Mouse (Mus musculus) cerebellum, adult 2 months (tissue): Measurements from ENCODE around the gene Art4. TPM values are rescaled to one million over a fixed set of nuclear protein-coding genes. Genes with fewer than 3 reads are reported as not detected.

Experiments
- DNase-seq, 2 experiments: peaks; one replicate each; pipeline ENCODE4 v3.0.0; 2021
- H3K27ac ChIP-seq: fragments of 200-500 bp; 2 replicates; pipeline ENCODE4 v1.5.1; 2012; ENCODE audit warnings: low read length, control low read depth, inconsistent platforms; ENCODE audit not compliant: insufficient read depth
- H3K27me3 ChIP-seq: fragments of 200-500 bp; 2 replicates; pipeline ENCODE4 v1.6.1; 2012; ENCODE audit warnings: inconsistent platforms, mild to moderate bottlenecking, low read length, moderate library complexity; ENCODE audit not compliant: control insufficient read depth, insufficient read depth
- H3K4me1 ChIP-seq: fragments of 200-500 bp; 2 replicates; pipeline ENCODE4 v1.6.1; 2011; ENCODE audit warnings: low read length; ENCODE audit not compliant: control insufficient read depth, insufficient read depth
- H3K4me3 ChIP-seq: fragments of 200-500 bp; replicated peaks from 2 replicates; pipeline ENCODE3; 2011; ENCODE audit warnings: mild to moderate bottlenecking, low read depth, low read length, control low read depth; ENCODE audit not compliant: insufficient read depth
- CTCF ChIP-seq: fragments of 200-500 bp; IDR thresholded peaks from 2 replicates; pipeline ENCODE4 v1.5.1; 2011; ENCODE audit warnings: low read depth, mild to moderate bottlenecking, control low read depth, low read length, moderate library complexity, borderline replicate concordance; ENCODE audit not compliant: insufficient read depth
- POLR2A ChIP-seq: fragments of 200-500 bp; IDR thresholded peaks from 2 replicates; pipeline ENCODE4 v1.6.1; 2011; ENCODE audit warnings: low read length, control low read depth, borderline replicate concordance; ENCODE audit not compliant: insufficient read depth
- WGBS: fragments of 180-500 bp; shearing (Covaris S2); methylation state at CpG from one replicate; pipeline ENCODE4 v1.1.7; 2018; 5-methylcytosine and 5-hydroxymethylcytosine counted together
- polyA plus RNA-seq: library from polyadenylated mRNA; depleted of rRNA; stranded (reverse); fragments of >200 nt; gene quantifications from 2 replicates; pipeline ENCODE4 v1.2.3, GENCODE M21; 2012

Gene Art4
- polyA plus RNA-seq, 1 experiment = 0.29 TPM

DNA sequence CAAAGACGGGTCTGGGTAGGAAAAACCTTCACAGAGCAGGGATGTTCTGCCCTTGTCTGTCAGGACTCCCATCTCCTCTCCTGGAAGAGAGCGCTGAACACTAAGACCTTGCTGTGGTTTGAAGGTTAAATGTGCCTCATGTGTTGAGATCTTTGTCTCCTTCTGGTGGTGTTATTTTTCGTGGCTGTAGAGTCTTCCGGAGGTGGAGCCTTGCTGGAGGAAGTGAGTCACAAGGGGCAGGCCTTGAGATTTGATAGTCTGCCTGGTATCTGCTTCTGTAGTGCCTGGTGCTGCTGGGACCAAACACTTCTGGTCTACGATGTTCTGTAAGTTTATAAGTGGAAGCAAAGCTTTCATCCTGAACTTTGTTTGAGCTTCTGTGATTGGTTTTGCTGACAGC lies 8.6 kb downstream of the Art4 start:
- 82% methylated on average over 5 of the region's 5 CpGs for WGBS

DNA sequence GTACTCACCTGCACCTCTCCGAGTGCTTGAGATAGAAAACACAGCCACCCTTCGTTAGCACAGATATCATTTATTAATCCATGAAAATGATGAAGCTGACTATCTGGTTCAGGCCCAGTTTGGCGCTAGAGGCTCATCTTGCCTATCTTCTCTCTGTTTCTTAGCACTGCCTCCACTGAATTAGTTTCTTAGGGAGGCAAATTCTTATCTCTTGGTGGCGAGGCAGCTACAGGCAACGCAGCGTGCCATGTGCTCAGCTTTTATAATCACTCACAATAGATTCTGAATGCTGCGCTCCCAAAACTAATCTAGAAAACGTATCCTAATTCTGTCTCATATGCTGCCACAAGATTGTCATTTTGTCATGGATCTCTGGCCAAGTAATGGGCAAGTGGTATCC lies 9.1 kb downstream of the Art4 start:
- Histone ChIP-seq H3K27me3 (no peaks in the 10 kb centered on the region), H3K4me3 (no peak overlapping the region), H3K27ac (no peak overlapping the region), H3K4me1 (no peaks in the 10 kb centered on the region)
- TF ChIP-seq CTCF (no peak), POLR2A (no peak)
- DNase-seq = no peak
- 86% methylated on average over 8 of the region's 8 CpGs for WGBS

More for the DNA sequence above, 8.6 kb downstream of the Art4 start:
- Histone ChIP-seq H3K4me3 (no peak overlapping the region), H3K27me3 (no peaks in the 10 kb centered on the region), H3K27ac (no peak overlapping the region), H3K4me1 (no peaks in the 10 kb centered on the region)
- TF ChIP-seq CTCF (no peak), POLR2A (no peak)
- no peak for DNase-seq

DNA sequence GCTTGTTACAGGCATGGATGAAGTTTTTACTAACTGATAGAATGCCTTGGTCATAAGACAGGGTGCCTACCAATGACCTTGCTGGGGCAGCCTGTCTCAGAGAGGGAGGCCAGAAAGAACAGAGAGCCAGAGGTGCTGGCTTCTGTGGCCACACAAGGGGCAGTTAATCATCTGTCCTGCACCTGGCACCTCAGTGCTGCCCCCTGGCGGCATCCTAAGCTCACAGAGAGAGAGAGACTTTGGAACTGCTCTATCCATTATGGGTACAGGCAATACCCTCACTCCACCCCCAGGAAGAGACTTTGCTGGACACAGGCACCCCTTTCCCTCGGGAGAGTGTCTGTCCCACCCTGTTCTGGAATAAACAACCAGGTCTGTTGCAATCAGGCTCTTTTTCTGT lies 9.7 kb downstream of the Art4 start:
- no peaks in the 10 kb centered on the region for H3K4me1 ChIP-seq
- H3K27me3 ChIP-seq = no peaks in the 10 kb centered on the region
- peak; percentile 20 to 26 for DNase-seq
- no peak overlapping the region for H3K27ac ChIP-seq
- H3K4me3 ChIP-seq = no peak overlapping the region
- TF ChIP-seq CTCF (peak; percentile 34), POLR2A (no peak)
- 27% methylated on average over 2 of the region's 2 CpGs for WGBS

DNA sequence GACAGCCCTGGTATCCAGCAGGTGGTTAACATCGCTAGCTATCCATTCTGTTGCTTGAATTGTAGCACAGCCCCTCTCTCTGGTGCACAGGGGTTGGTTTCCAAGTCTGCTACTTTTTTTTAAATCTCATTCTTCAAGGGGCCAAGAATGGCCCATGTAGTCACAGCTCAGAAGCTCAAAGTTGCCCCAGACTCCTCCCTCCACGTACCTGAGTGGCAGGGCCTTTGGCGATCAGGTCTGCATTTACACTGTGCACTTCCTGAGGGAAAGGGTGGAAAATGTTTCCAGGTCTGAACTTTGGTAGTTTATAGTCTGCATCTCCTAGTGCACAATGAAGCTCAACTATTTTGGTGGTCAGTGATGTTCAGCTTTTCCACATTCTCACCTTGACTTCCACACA lies 10.3 kb downstream of the Art4 start:
- TF ChIP-seq CTCF = no peak
- TF ChIP-seq POLR2A = no peak
- no peak overlapping the region for H3K4me3 ChIP-seq
- H3K4me1 ChIP-seq = no peaks in the 10 kb centered on the region
- no peak for DNase-seq
- no peak overlapping the region for H3K27ac ChIP-seq
- no peaks in the 10 kb centered on the region for H3K27me3 ChIP-seq
- 98% methylated on average over 3 of the region's 3 CpGs for WGBS

DNA sequence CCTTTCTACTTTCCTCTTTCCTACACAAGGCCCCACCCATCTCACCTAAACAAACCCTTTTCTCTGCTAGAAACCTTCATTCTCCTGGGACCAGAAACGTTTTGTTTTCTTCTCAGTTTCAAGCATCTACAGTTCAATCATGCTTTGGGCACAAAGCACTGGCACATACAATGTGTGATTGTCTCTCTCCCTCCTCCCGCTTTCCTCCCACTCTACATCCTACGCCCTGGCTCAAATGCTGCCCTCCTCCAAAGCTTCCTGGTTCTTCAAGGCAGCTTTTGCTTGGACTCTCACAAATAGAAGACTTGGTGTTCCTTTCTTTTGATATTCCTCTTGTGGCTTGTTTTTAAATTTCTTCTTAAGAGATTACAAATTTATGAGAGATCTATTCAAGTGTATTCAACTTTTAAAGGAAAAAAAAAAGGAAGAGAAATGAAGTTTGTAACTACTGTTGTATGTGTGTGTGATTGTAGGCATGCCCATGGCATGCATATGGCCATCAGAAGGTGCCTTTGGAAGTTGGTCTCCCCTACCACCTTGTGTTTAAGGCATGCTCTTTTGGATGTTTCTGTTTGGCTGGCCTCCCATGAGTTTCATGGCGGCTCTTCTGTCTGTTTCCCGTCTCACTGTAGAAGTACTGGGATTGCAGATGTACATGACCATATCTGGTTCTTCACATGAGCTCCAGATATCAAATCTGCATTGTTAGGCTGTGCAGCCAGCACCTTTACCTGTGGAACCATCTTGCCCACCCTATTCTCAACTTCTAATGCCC lies 11.6 kb downstream of the Art4 start:
- Histone ChIP-seq H3K4me1 (no peaks in the 10 kb centered on the region), H3K27me3 (no peaks in the 10 kb centered on the region), H3K4me3 (no peak overlapping the region), H3K27ac (peak overlapping the region; percentile 53; the same call in 1 of the 2 replicates)
- WGBS = 66% methylated on average over 5 of the region's 5 CpGs
- TF ChIP-seq CTCF (no peak), POLR2A (no peak)
- DNase-seq = no peak

DNA sequence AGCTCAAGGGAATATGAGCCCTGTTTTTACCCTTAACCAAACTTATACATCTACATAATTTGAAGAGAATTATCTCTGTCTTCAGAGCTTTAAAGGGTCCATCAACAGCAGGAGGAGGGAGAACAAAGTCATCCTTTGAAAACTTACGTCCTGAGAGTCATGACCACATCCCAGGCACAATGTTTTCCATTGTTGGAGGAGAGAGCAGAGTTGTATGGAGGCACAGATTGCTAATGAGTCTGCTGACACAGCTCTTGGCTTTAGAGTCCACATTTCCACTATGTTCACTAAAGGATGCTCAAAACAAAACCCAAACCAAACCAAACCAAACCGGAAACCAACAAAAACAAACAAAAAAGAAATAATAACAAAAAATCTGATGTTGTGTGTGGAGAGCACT lies 12.6 kb downstream of the Art4 start:
- H3K4me1 ChIP-seq = no peaks in the 10 kb centered on the region
- H3K4me3 ChIP-seq = no peak overlapping the region
- WGBS = 54% methylated on average over 2 of the region's 2 CpGs
- no peak for DNase-seq
- no peaks in the 10 kb centered on the region for H3K27me3 ChIP-seq
- no peak overlapping the region; the same call in 1 of the 2 replicates for H3K27ac ChIP-seq
- TF ChIP-seq POLR2A (no peak), CTCF (no peak)

DNA sequence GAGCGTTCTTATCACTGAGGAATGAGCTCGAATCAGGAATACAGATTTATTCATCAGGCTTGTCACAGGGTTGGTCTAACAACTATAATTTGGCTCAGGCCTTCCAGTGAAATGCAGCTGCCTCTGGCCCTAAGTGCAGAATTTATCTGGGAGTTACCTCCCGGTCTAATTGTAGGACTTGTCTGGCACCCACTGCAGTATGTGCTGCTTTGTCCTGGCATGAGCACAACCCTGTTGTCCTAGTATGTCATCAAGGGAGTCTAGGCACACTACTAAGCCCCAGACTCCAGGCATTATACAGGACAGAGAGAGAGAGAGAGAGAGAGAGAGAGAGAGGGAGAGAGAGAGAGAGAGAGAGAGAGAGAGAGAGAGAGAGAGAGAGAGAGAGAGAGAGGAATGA lies 20.2 kb downstream of the Art4 start:
- Histone ChIP-seq H3K27ac (no peak overlapping the region), H3K4me3 (no peak overlapping the region), H3K4me1 (no peaks in the 10 kb centered on the region), H3K27me3 (no peaks in the 10 kb centered on the region)
- DNase-seq = no peak
- TF ChIP-seq CTCF (no peak), POLR2A (no peak)
- WGBS = 74% methylated on average over 3 of the region's 3 CpGs

DNA sequence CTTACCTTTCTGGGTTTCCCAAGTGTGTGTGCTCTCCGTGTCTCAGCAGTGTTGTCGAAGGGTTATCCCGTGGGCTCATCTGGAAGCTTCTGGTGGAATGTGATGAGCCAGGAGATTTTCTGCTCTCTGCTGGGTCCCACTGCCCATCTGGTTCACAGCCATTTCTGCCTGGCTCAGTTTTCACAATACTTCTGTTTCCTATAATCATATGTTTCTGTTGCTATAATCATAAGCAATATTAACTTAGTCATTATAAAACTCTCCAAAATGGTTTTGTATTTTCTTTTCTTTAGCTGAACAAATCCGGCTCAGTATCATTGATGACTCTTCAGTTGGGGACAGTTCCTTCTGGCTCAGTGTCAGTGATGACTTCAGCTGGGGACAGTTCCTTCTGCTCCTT lies 22.2 kb downstream of the Art4 start, which contains the start of gene Smco3:
TSS of gene Smco3 (minus strand) at position 101 of the 400 bp plus-strand sequence.
- WGBS = 23% methylated on average over 4 of the region's 4 CpGs
- no peaks in the 10 kb centered on the region for H3K4me1 ChIP-seq
- no peaks in the 10 kb centered on the region for H3K27me3 ChIP-seq
- DNase-seq = no peak
- TF ChIP-seq CTCF (no peak), POLR2A (no peak)
- no peak within 1 kb of the TSS for H3K4me3 ChIP-seq
- H3K27ac ChIP-seq = peak within 1 kb of the TSS; percentile 36; the same call in 1 of the 2 replicates
